Mouse (Mus musculus): ENCODE measurements at regions not wholly inside any gene's neighbourhood (a gene's known extent, or its start where the extent isn't known, plus 50 kb on each side); places are given as distances from the start of the nearest gene placed in this dataset.

GRCm38 (mm10) chr15:7459992-7460820 lies 62.0 kb upstream of the Egflam start:
- DNase-seq: peak; percentile 34

DNA sequence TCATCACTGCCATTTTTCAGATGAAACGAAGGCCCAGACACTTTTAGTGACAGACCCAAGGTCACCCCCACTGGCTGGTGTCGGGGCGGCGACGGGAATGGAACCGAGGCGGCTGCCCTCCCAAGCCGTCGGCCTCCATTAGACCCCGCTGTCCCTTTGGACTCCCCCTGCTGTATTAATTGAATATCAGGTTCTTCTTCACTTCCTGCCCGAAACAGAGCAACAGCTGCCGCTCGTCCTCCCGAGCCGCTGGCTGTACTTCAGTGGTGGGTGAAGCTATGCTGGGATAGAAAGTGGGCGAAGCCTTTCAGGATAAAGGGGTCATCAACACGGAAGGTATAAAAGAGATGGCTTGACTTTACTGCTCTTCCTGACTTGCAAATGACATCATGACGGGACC lies 64.4 kb upstream of the Egflam start:
- DNase-seq: no peak

DNA sequence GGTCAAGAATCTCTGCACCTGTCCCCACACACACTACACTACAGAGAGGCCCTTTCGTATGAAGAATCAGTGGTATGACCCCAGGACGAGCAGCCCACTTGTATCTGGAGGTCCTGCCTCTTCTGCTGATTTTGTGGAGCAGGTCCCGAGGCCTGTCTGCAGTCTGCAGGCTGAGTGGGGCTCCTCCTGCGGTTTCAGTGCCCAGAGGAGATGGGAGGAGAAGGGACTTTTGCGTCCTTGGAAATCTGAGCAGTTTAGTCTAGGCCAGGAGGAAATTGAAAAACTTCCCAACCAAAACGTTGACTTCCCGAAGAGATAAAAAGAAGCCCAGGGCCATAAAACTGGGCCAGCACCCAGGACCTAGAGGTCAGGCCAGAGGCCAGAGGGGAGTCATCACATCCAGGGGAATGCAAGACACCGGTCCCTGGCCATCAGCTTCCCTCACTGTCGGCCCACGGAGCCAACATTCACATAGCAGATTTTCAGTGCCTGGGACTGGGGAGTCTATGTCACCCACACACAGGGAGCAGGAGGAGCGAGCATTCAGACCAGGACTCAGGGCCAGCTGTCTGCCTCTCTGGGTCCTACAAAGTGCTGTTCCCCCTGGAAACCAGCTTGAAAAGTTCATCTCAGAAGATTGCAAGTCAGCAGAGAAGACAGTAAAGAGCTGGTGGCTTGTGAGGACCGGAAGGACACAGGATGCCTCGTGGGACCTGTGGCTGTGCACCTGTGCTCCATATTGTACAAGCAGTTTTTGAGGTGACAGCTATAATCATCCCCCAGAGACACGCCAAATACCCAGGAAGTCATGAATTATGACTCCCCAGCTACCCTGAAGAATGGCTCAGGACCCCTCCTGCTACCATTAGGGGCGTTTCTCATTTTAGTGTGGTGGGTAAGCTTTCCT lies 65.5 kb upstream of the Egflam start:
- DNase-seq: no peak

GRCm38 (mm10) chr15:7480211-7480610 lies 82.0 kb upstream of the Egflam start:
- no peak for DNase-seq

DNA sequence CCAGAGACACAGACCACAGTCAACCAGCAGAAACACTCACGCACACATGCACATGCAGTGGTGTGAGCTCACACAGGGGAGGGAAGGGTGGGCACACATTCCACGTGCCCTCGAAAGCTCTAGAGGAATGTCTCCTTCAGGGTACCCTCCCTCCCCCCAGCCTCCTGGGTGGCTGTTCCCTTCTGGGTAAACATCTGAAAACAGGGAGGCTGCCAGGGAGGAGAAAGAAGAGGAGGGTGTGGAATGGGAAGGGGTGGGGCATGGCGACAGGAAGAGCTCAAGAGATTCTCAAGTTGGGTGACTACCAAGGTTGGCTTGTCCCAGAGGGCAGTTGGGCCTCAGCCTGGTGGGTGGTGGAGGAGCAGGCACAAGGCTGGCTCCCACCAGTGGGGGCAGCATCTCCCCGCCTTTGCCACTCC lies 82.6 kb upstream of the Egflam start:
- no peak for DNase-seq

DNA sequence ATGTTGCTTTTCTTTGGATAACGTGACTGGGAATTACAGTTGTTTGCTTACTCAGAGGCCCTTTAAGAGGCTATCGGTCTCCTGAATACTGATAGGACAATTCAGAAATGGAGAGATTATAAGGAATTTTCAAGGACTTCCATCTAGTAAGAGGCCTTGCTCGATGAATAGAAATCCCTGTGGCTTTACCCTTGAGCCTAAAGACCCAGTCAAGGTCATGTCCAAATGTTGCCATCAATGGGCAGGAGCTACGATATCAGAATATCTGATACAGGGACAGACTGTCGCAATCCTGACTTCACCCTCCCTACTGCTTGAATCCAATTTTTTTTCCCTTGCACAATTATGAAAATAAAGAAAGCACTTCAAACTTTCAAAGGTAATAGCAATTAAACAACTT lies 85.5 kb upstream of the Egflam start:
- DNase-seq: no peak

DNA sequence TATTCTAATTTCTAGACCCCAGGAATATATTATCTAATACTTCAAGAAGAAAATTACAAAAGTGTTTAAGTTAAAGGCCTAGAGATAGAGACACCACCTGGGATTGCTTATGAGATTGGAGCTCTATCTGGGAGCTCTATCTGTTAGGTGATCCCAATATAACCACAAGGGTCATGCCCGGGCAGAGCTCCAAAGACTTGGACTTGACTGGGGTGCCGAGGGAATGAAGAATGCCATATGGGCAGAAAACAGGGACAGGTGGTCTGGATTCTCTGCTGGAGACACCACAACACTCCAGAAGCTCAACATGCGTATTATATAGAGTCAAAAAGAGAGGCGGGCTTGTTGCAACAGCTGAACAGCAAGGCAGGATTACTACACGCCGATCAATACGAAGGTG lies 92.9 kb upstream of the Egflam start:
- DNase-seq: peak; percentile 36

GRCm38 (mm10) chr15:7493126-7493669 lies 95.0 kb upstream of the Egflam start:
- DNase-seq: no peak

DNA sequence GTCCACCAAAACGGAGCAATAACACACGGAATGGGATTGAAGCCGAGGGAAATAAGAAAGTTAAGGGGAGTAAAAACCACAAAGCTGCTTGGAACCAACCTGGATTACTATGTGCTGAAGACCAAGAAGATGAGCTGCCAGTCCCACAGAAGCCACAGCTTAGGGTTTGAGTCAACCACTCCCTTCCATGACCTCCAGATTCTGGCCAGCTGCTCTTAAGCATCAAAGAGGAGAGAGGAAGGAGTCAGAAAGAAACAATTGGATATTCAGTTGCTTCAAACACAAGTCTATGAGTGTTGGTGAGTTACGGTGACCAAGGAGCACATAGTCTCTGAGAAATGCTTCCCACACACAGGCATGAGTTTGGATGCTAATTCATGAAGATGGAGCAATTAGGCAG lies 99.7 kb upstream of the Egflam start:
- no peak for DNase-seq

- no peak for DNase-seq
Observed at GRCm38 (mm10) chr15:7508535-7508934, 110.3 kb upstream of the Egflam start.

GRCm38 (mm10) chr15:7514743-7515273 lies 116.6 kb upstream of the Egflam start:
- no peak for DNase-seq

GRCm38 (mm10) chr15:7521611-7522010 lies 123.4 kb upstream of the Egflam start:
- peak; percentile 6 for DNase-seq

GRCm38 (mm10) chr15:7522902-7523786 lies 124.9 kb upstream of the Egflam start:
- DNase-seq: no peak

GRCm38 (mm10) chr15:7530959-7531588 lies 132.9 kb upstream of the Egflam start:
- no peak for DNase-seq

DNA sequence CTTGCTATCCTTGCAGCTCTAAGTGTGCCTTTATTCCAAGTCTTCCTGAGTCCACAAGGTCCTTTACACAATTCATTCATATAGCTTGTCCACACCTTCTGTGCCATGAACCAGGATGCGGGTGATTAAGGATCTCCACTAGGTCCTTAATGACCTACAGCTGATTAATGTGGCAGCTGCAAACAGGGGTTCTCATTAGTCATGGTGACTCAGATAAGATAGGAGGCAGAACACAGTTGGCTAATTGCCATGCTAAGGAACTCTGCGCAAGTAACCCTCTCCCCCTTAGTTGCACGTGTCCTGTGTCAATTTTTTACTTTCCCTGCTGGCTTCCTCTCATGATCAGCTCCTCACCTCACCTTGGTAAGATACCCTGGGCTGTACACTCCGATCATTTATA lies 139.7 kb upstream of the Egflam start:
- no peak for DNase-seq

- DNase-seq: no peak
Observed at GRCm38 (mm10) chr15:7553190-7553895, 155.1 kb upstream of the Egflam start.

DNA sequence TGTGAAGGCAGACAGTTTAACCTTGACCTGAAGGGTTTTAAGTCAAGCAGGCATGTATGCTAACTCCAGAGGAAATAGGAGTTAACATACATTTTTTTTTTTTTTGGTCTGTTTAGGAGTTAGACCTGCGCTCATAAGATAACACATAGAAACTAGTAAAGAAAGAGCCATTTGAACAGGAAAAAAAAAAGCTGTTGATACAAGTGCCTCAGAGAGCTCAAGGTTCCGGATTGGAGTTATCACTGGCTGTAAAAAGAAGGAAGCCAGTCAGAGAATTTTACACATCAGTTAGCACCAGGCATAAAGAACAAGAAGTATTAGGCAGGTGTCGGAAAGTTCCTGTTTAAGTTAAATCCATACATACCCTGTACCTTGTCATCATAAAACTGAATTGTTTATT lies 156.2 kb upstream of the Egflam start:
- no peak for DNase-seq

- DNase-seq: no peak
Observed at GRCm38 (mm10) chr15:7563279-7563678, 165.1 kb upstream of the Egflam start.

GRCm38 (mm10) chr15:7563726-7564125 lies 165.5 kb upstream of the Egflam start:
- DNase-seq: peak; percentile 7

DNA sequence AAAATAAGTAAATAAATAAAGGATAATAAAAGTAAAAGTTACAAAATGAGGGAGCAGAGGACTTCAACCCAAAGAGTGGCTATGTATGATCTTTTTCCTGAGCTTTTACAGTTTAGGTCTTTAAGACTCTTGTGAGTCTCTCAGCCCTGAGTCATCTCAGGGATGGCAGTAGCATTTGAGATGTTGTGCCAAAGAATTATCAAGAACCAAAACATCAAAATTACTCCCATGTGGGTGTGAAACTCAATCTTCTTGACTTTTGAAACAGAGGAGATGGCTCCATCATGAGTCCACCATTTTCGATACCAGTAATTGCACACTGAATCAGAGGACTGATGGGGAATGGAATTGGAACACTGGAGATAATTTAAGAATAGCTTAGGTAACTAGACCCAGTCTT lies 174.0 kb upstream of the Egflam start:
- DNase-seq: no peak

GRCm38 (mm10) chr15:7574264-7574663 lies 176.1 kb upstream of the Egflam start:
- no peak for DNase-seq

All from cerebellum, adult 11 months (tissue).